Mouse (Mus musculus) liver, adult 2 months (tissue): Measurements from ENCODE around the gene Trmt61a.

ENCODE experiments used
- CTCF ChIP-seq: fragments of 200-500 bp; IDR thresholded peaks from 2 replicates; pipeline ENCODE4 v1.5.1; 2011; ENCODE audit warnings: low read depth, low read length, control low read depth
- POLR2A ChIP-seq: fragments of 200-500 bp; IDR thresholded peaks from 2 replicates; pipeline ENCODE4 v1.6.1; 2011; ENCODE audit warnings: low read length, control low read depth; ENCODE audit not compliant: insufficient read depth; ENCODE audit errors: extremely low read depth

DNA sequence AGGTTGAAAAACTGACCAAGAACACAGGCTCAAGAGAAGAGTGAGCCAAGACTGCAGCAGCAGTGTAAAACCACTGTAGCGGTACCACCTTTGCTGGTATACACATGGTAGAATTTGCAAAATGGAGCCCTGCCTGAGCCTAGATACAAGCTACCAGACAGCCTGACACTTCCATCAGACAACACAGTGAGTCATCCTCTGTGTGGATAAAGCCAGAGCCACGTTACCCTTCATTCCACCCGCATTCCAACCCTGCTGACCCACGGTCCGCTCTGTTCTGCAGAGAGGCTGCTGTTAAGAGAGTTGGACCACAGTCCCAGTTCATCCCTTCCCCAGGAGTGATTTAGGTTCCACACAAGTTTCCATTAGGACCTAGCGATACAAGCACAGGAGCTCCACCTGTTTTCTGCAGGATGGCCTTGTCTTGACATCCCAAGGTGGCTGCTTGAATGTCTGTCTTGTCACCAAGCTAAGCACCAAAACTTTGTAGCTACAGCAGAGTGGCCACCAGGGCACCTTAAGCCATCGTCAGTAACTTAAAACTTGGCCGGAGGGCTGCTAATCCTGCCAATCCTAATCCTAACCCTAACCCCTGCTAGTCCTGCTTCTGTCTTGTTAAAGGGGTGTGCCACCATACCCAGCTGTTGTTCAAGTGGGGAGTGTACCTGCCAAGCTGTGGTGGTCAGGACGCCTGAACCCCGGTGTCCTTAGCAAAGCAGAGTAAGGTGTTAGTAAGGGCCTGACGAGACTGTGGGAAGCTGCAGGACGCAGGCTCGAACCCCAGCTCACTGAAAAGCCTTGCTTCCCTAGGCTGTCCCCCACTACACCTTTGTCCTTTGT is 12.6 kb upstream of the Trmt61a start:
- no peak for TF ChIP-seq CTCF
- TF ChIP-seq POLR2A: no peak
